Mouse (Mus musculus): ENCODE measurements around the gene Ctxn1.

The Ctxn1 gene

GRCm38 (mm10) chr8:4250306-4250970, 8.6 kb downstream of the Ctxn1 start:
- peak; percentile 84 for DNase-seq (ENCODE audit: low spot score)

- peak; percentile 58 for DNase-seq (ENCODE audit: low spot score)
Measured at GRCm38 (mm10) chr8:4249213-4249612, 9.9 kb downstream of the Ctxn1 start.

- DNase-seq (ENCODE audit: low spot score) = no peak
Measured at GRCm38 (mm10) chr8:4247951-4248540, 11.0 kb downstream of the Ctxn1 start, which contains the start of gene Tgfbr3l. Gene Tgfbr3l (plus strand): TSS chr8:4248214.

- no peak for DNase-seq (ENCODE audit: low spot score)
Measured at GRCm38 (mm10) chr8:4247241-4247640, 11.8 kb downstream of the Ctxn1 start.

- DNase-seq (ENCODE audit: low spot score) = no peak
Measured at GRCm38 (mm10) chr8:4245737-4246136, 13.3 kb downstream of the Ctxn1 start.

GRCm38 (mm10) chr8:4245061-4245460, 14.0 kb downstream of the Ctxn1 start:
- DNase-seq (ENCODE audit: low spot score) = no peak

GRCm38 (mm10) chr8:4239193-4239890, 19.7 kb downstream of the Ctxn1 start:
- DNase-seq (ENCODE audit: low spot score) = no peak

- peak; percentile 100 for DNase-seq (ENCODE audit: low spot score)
Measured at GRCm38 (mm10) chr8:4238434-4239192, 20.5 kb downstream of the Ctxn1 start, which contains the start of the genes Map2k7 and Gm49320. Gene Map2k7 (plus strand): TSS chr8:4238740. Gene Gm49320 (plus strand): TSS chr8:4238865.

- DNase-seq (ENCODE audit: low spot score) = no peak
Measured at GRCm38 (mm10) chr8:4237814-4238433, 21.1 kb downstream of the Ctxn1 start.

GRCm38 (mm10) chr8:4230612-4231351, 28.3 kb downstream of the Ctxn1 start:
- DNase-seq (ENCODE audit: low spot score) = no peak

GRCm38 (mm10) chr8:4229784-4230183, 29.3 kb downstream of the Ctxn1 start:
- DNase-seq (ENCODE audit: low spot score) = no peak

GRCm38 (mm10) chr8:4227919-4228318, 31.2 kb downstream of the Ctxn1 start:
- no peak for DNase-seq (ENCODE audit: low spot score)

GRCm38 (mm10) chr8:4226739-4227347, 32.2 kb downstream of the Ctxn1 start, which contains the start of gene Lrrc8e:
Gene Lrrc8e (plus strand): TSS chr8:4226827.
- no peak for DNase-seq (ENCODE audit: low spot score)

GRCm38 (mm10) chr8:4226323-4226722, 32.8 kb downstream of the Ctxn1 start:
- no peak for DNase-seq (ENCODE audit: low spot score)

GRCm38 (mm10) chr8:4222059-4222458, 37.0 kb downstream of the Ctxn1 start:
- DNase-seq (ENCODE audit: low spot score) = no peak

GRCm38 (mm10) chr8:4219617-4220016, 39.5 kb downstream of the Ctxn1 start:
- no peak for DNase-seq (ENCODE audit: low spot score)

GRCm38 (mm10) chr8:4216791-4217621, 42.1 kb downstream of the Ctxn1 start, which contains the start of gene Prr36:
Gene Prr36 (minus strand): TSS chr8:4217459.
- DNase-seq (ENCODE audit: low spot score) = peak; percentile 81

GRCm38 (mm10) chr8:4216296-4216695, 42.8 kb downstream of the Ctxn1 start:
- peak; percentile 24 for DNase-seq (ENCODE audit: low spot score)
